Mouse (Mus musculus) liver, postnatal 0 days (tissue): ENCODE data around the gene Hoxb9.

ENCODE experiments used
- CTCF ChIP-seq: sonication (generic); IDR thresholded peaks from 2 replicates; pipeline ENCODE4 v1.5.1; 2016; ENCODE audit warnings: antibody characterized with exemption, low read depth
- EP300 ChIP-seq: IDR thresholded peaks from 2 replicates; pipeline ENCODE4 v1.6.1; 2016; ENCODE audit warnings: antibody characterized with exemption, low read depth, mild to moderate bottlenecking

GRCm38 (mm10) chr11:96274428-96274827 is 3.2 kb downstream of the Hoxb9 start:
- TF ChIP-seq CTCF (no peak), EP300 (no peak)
